In the genomic region with DNA sequence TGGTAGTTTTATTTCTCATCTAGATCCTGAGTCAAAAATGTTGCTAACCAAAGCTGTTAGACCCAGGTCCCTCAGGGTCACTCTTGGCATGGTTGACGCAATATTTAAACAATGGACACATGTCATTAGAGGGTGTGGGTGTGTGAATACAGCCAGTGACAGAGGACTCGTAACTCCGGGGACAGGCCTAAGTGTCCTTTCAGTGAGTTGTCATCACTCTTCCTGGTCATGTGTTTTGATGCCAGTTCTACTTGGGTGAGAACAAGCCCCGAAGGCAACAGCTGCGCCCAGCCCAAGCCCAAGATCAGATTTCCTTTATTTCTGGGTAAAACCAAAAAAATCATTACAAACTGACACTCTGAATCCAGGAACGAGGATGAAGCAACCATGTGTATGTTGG, we compare ENCODE assay signal across 15 mouse cellular contexts.
"Had no signal": no experiment of that assay in that cellular context is flagged by ENCODE, and none has a peak within 500 bp of the region (broad histone marks: within the 10 kb centered on the region; RNA-seq: fewer than 3 reads in every experiment).

No protein-coding gene starts in this region.

- H3K27ac ChIP-seq: kidney, postnatal 0 days; layer of hippocampus, adult 2 months; limb, embryonic 12.5 days; liver, embryonic 15.5 days; lung, embryonic 15.5 days; macrophage; midbrain, embryonic 13.5 days; neural tube, embryonic 15.5 days had no signal

- H3K36me3 ChIP-seq: limb, embryonic 12.5 days; liver, embryonic 15.5 days; lung, embryonic 15.5 days; midbrain, embryonic 13.5 days; neural tube, embryonic 15.5 days had no signal

- H3K9me3 ChIP-seq: limb, embryonic 12.5 days; liver, embryonic 15.5 days; lung, embryonic 15.5 days; midbrain, embryonic 13.5 days; neural tube, embryonic 15.5 days had no signal

- ATAC-seq: midbrain, embryonic 13.5 days had no signal

- H3K4me3 ChIP-seq: layer of hippocampus, adult 2 months; limb, embryonic 12.5 days; liver, embryonic 15.5 days; lung, embryonic 15.5 days; midbrain, embryonic 13.5 days; neural tube, embryonic 15.5 days had no signal

- H3K27me3 ChIP-seq: limb, embryonic 12.5 days; liver, embryonic 15.5 days; lung, embryonic 15.5 days; midbrain, embryonic 13.5 days; neural tube, embryonic 15.5 days had no signal

- H3K4me2 ChIP-seq: limb, embryonic 12.5 days; liver, embryonic 15.5 days; lung, embryonic 15.5 days; midbrain, embryonic 13.5 days; neural tube, embryonic 15.5 days had no signal

- H3K4me1 ChIP-seq: liver, embryonic 15.5 days; lung, embryonic 15.5 days; midbrain, embryonic 13.5 days; neural tube, embryonic 15.5 days had no signal

- H3K9ac ChIP-seq: limb, embryonic 12.5 days; liver, embryonic 15.5 days; lung, embryonic 15.5 days; midbrain, embryonic 13.5 days; neural tube, embryonic 15.5 days had no signal

- DNase-seq: kidney, adult 9 months; kidney, postnatal 36 days; liver; lung, postnatal 14 days; right cerebral cortex, adult 18-20 months; thymus, adult 18-20 months; thymus, postnatal 14 days had no signal
